Mouse (Mus musculus): ENCODE measurements around the gene Olfr821. TPM values are rescaled to one million over a fixed set of nuclear protein-coding genes. Genes with fewer than 3 reads are reported as not detected.
"Not testable (repeated sequence)": the region's sequence is repeated elsewhere in the genome, so short reads cannot be mapped to it uniquely, and the experiment has no call there.

The Olfr821 gene
- polyA plus RNA-seq (2014; fragmentation: Nextera tagmentation; extraction: Ambion mirVana), result not detected in 2 replicates

GRCm38 (mm10) chr10:130030048-130030447, at the start of gene Olfr821:
TSS of gene Olfr821 (plus strand) at chr10:130030348.
- Histone ChIP-seq H3K27ac (ENCODE audit: low read depth, low read length) (no peak within 1 kb of the TSS), H3K27me3 (ENCODE audit: control insufficient read depth, insufficient read depth, low read length) (no peaks in the 10 kb centered on the region), H3K4me2 (no peak within 1 kb of the TSS), H3K4me1 (ENCODE audit: control insufficient read depth, insufficient read depth, low read length) (no peaks in the 10 kb centered on the region), H3K9me3 (replicated peaks; ENCODE audit: control insufficient read depth, low read length) (no peaks in the 10 kb centered on the region), H3K4me3 (ENCODE audit: low read depth, low read length) (no peak within 1 kb of the TSS), H3K36me3 (ENCODE audit: control insufficient read depth, insufficient read depth, low read length) (no peaks in the 10 kb centered on the region), H3K9ac (ENCODE audit: low read depth, low read length) (no peak within 1 kb of the TSS)
- ATAC-seq (replicated peaks; ENCODE audit: insufficient number of reproducible peaks, low FRiP score, low TSS enrichment), result no peak

DNA sequence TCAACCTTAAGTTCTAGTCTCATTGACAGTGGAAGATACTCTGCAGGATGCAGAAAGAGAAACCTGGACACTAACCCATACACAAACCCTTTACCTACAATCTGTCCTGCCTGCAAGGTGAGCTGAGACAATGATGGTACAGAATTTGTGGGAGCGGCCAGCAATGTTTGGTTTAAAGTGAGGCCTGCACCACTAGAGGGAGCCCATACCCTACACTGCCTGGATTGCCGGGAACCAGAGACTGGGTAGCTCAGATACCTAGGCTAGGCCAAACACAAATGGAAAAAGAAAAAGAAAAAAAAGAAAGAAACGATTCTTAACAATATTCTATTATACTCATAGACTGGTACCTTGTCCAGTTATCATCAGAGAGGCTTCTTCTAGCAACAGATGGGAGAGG, 48.3 kb upstream of the Olfr821 start:
- not testable (repeated sequence) for H3K9me3 ChIP-seq (replicated peaks; ENCODE audit: control insufficient read depth, low read length); H3K27me3 ChIP-seq (ENCODE audit: control insufficient read depth, insufficient read depth, low read length); H3K9ac ChIP-seq (ENCODE audit: low read depth, low read length); H3K27ac ChIP-seq (ENCODE audit: low read depth, low read length); H3K4me3 ChIP-seq (ENCODE audit: low read depth, low read length); H3K4me2 ChIP-seq; H3K4me1 ChIP-seq (ENCODE audit: control insufficient read depth, insufficient read depth, low read length); H3K36me3 ChIP-seq (ENCODE audit: control insufficient read depth, insufficient read depth, low read length); ATAC-seq (replicated peaks; ENCODE audit: insufficient number of reproducible peaks, low FRiP score, low TSS enrichment)
- no CpG with 5 or more reads among the region's 3 CpGs for WGBS (ENCODE audit: insufficient replicate concordance)

DNA sequence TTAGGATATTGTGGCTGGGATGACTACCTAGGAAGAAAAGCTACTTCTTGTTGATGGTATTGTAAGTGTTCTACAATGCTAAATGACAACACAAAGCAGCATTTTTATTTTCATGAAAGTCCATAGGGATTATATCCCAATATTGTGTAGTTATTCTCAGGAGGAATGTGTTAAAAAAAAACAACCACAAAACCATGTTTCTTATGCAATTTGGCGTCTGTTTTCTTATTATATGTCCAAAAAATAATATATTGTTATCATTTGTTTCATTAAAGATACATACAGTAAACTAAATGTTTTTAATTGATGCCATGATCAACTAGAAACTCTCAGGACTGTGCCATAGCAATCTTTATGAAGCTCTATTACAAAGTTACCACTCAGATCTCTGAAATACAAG, 45.2 kb upstream of the Olfr821 start, which contains the start of gene Gm10310:
Gene Gm10310, minus strand, starts transcription at position 101 of the 400 bp plus-strand sequence.
- not testable (repeated sequence) for H3K4me1 ChIP-seq (ENCODE audit: control insufficient read depth, insufficient read depth, low read length); H3K4me3 ChIP-seq (ENCODE audit: low read depth, low read length); ATAC-seq (replicated peaks; ENCODE audit: insufficient number of reproducible peaks, low FRiP score, low TSS enrichment); H3K36me3 ChIP-seq (ENCODE audit: control insufficient read depth, insufficient read depth, low read length); H3K4me2 ChIP-seq; H3K27me3 ChIP-seq (ENCODE audit: control insufficient read depth, insufficient read depth, low read length); H3K9ac ChIP-seq (ENCODE audit: low read depth, low read length); H3K9me3 ChIP-seq (replicated peaks; ENCODE audit: control insufficient read depth, low read length); H3K27ac ChIP-seq (ENCODE audit: low read depth, low read length)
- WGBS (ENCODE audit: insufficient replicate concordance), result no CpG with 5 or more reads among the region's 1 CpGs

GRCm38 (mm10) chr10:130004104-130004503, 26.0 kb upstream of the Olfr821 start:
- not testable (repeated sequence) for H3K36me3 ChIP-seq (ENCODE audit: control insufficient read depth, insufficient read depth, low read length); H3K9ac ChIP-seq (ENCODE audit: low read depth, low read length); H3K4me1 ChIP-seq (ENCODE audit: control insufficient read depth, insufficient read depth, low read length); H3K9me3 ChIP-seq (replicated peaks; ENCODE audit: control insufficient read depth, low read length); ATAC-seq (replicated peaks; ENCODE audit: insufficient number of reproducible peaks, low FRiP score, low TSS enrichment); H3K27me3 ChIP-seq (ENCODE audit: control insufficient read depth, insufficient read depth, low read length); H3K4me2 ChIP-seq; H3K27ac ChIP-seq (ENCODE audit: low read depth, low read length); H3K4me3 ChIP-seq (ENCODE audit: low read depth, low read length)
- 77% methylated on average over 4 of the region's 4 CpGs for WGBS (ENCODE audit: insufficient replicate concordance)

GRCm38 (mm10) chr10:130005366-130005765, 24.8 kb upstream of the Olfr821 start:
- H3K27ac ChIP-seq (ENCODE audit: low read depth, low read length); H3K27me3 ChIP-seq (ENCODE audit: control insufficient read depth, insufficient read depth, low read length); H3K9me3 ChIP-seq (replicated peaks; ENCODE audit: control insufficient read depth, low read length); H3K4me1 ChIP-seq (ENCODE audit: control insufficient read depth, insufficient read depth, low read length); H3K9ac ChIP-seq (ENCODE audit: low read depth, low read length); H3K4me2 ChIP-seq; ATAC-seq (replicated peaks; ENCODE audit: insufficient number of reproducible peaks, low FRiP score, low TSS enrichment); H3K36me3 ChIP-seq (ENCODE audit: control insufficient read depth, insufficient read depth, low read length); H3K4me3 ChIP-seq (ENCODE audit: low read depth, low read length): not testable (repeated sequence)
- 83% methylated on average over 4 of the region's 4 CpGs for WGBS (ENCODE audit: insufficient replicate concordance)

- Histone ChIP-seq H3K4me3 (ENCODE audit: low read depth, low read length) (no peak within 1 kb of the TSS), H3K9me3 (replicated peaks; ENCODE audit: control insufficient read depth, low read length) (no peaks in the 10 kb centered on the region), H3K9ac (ENCODE audit: low read depth, low read length) (no peak within 1 kb of the TSS), H3K4me2 (no peak within 1 kb of the TSS), H3K27ac (ENCODE audit: low read depth, low read length) (no peak within 1 kb of the TSS), H3K27me3 (ENCODE audit: control insufficient read depth, insufficient read depth, low read length) (no peaks in the 10 kb centered on the region), H3K4me1 (ENCODE audit: control insufficient read depth, insufficient read depth, low read length) (no peaks in the 10 kb centered on the region), H3K36me3 (ENCODE audit: control insufficient read depth, insufficient read depth, low read length) (no peaks in the 10 kb centered on the region)
- ATAC-seq (replicated peaks; ENCODE audit: insufficient number of reproducible peaks, low FRiP score, low TSS enrichment), result no peak
These were observed 17.8 kb upstream of the Olfr821 start, which contains the start of gene Olfr820 for GRCm38 (mm10) chr10:130012321-130012720. TSS of gene Olfr820 (plus strand) at chr10:130012621.

DNA sequence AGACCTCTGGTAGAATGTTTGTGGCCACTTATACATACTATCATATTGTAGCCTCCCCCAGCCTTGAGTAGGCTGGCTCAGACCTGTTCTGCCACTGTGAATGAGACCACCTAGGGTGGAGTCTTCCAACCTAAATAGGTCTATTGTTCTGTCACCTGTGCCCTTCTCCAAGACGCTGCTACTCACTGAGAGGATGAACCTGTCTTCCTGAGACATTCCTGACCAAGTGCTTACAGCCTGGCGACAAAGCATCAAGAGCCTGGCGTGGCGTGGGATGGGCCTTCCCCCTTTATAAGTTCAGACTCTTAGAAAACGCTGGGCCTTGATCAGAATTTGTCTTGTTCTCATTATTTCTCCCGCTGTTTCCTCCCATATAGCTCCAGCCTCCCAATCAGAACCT, 6.9 kb downstream of the Olfr821 start:
- H3K4me3 ChIP-seq (ENCODE audit: low read depth, low read length), result no peak overlapping the region
- H3K27me3 ChIP-seq (ENCODE audit: control insufficient read depth, insufficient read depth, low read length), result no peaks in the 10 kb centered on the region
- 70% methylated on average over 6 of the region's 6 CpGs for WGBS (ENCODE audit: insufficient replicate concordance)
- no peaks in the 10 kb centered on the region for H3K9me3 ChIP-seq (replicated peaks; ENCODE audit: control insufficient read depth, low read length)
- no peak overlapping the region for H3K27ac ChIP-seq (ENCODE audit: low read depth, low read length)
- ATAC-seq (replicated peaks; ENCODE audit: insufficient number of reproducible peaks, low FRiP score, low TSS enrichment), result no peak
- no peaks in the 10 kb centered on the region for H3K36me3 ChIP-seq (ENCODE audit: control insufficient read depth, insufficient read depth, low read length)
- H3K4me1 ChIP-seq (ENCODE audit: control insufficient read depth, insufficient read depth, low read length), result no peaks in the 10 kb centered on the region
- H3K4me2 ChIP-seq, result no peak overlapping the region
- no peak overlapping the region for H3K9ac ChIP-seq (ENCODE audit: low read depth, low read length)

DNA sequence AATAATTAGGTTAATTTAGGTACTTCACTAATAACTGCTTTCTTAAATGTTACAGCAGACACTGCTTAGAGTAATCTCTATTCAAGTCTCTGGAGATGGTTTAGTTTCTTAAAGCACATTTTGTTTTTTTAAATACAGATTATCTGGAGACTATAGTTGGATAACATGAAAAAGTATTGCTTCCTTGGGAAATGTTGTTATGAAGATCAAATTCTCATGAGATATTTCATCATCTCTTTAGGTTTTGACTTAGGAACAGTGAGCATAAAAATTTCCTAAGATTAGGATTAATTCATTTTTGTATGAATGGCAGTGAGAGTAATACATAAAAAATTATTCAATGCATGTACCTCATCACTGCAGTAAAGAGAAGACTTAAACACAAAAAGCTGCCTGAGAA, 40.8 kb downstream of the Olfr821 start, which contains the start of gene Olfr822:
Gene Olfr822, plus strand, starts transcription at position 301 of the 400 bp plus-strand sequence.
- H3K4me3 ChIP-seq (ENCODE audit: low read depth, low read length), result no peak within 1 kb of the TSS
- H3K4me1 ChIP-seq (ENCODE audit: control insufficient read depth, insufficient read depth, low read length), result no peaks in the 10 kb centered on the region
- H3K27me3 ChIP-seq (ENCODE audit: control insufficient read depth, insufficient read depth, low read length), result no peaks in the 10 kb centered on the region
- H3K36me3 ChIP-seq (ENCODE audit: control insufficient read depth, insufficient read depth, low read length), result no peaks in the 10 kb centered on the region
- no peak within 1 kb of the TSS for H3K27ac ChIP-seq (ENCODE audit: low read depth, low read length)
- H3K9me3 ChIP-seq (replicated peaks; ENCODE audit: control insufficient read depth, low read length), result no peaks in the 10 kb centered on the region
- H3K4me2 ChIP-seq, result no peak within 1 kb of the TSS
- no peak for ATAC-seq (replicated peaks; ENCODE audit: insufficient number of reproducible peaks, low FRiP score, low TSS enrichment)
- no peak within 1 kb of the TSS for H3K9ac ChIP-seq (ENCODE audit: low read depth, low read length)

Measured in heart, embryonic 11.5 days (tissue).